Mouse (Mus musculus) heart, postnatal 0 days (tissue): ENCODE measurements around the gene Naip5. TPM values are rescaled to one million over a fixed set of nuclear protein-coding genes. Genes with fewer than 3 reads are reported as not detected.
"Not testable (repeated sequence)": the region's sequence is repeated elsewhere in the genome, so short reads cannot be mapped to it uniquely, and the experiment has no call there.

Experiments
- ATAC-seq: fragments of 200-750 bp; cut with Nextera tagmentation; 2 replicates; pipeline ENCODE4 v1.8.0; 2017; ENCODE audit warnings: low read depth, moderate number of reproducible peaks, moderate library complexity; ENCODE audit not compliant: insufficient read depth
- DNase-seq: peaks from one replicate; pipeline ENCODE4 v3.0.0-alpha.2; 2016; ENCODE audit warnings: low spot score
- H3K27ac ChIP-seq: fragments of 300-500 bp; sonication (generic); 2 replicates; pipeline ENCODE4 v1.5.1; 2014; ENCODE audit warnings: low read depth, mild to moderate bottlenecking
- H3K27me3 ChIP-seq: fragments of 300-500 bp; sonication (generic); 2 replicates; pipeline ENCODE4 v1.6.1; 2014; ENCODE audit warnings: low read length, mixed read lengths; ENCODE audit not compliant: control insufficient read depth, insufficient read depth
- H3K36me3 ChIP-seq: fragments of 300-500 bp; sonication (generic); replicated peaks from 2 replicates; pipeline ENCODE4 v1.6.1; 2014; ENCODE audit warnings: low read length, mixed read lengths; ENCODE audit not compliant: control insufficient read depth, insufficient read depth
- H3K4me1 ChIP-seq: fragments of 300-500 bp; sonication (generic); 2 replicates; pipeline ENCODE4 v1.6.1; 2014; ENCODE audit warnings: antibody characterized with exemption; ENCODE audit not compliant: control insufficient read depth, insufficient read depth
- H3K4me2 ChIP-seq: fragments of 300-500 bp; sonication (generic); 2 replicates; pipeline ENCODE4 v1.6.1; 2014; ENCODE audit warnings: low read depth, mild to moderate bottlenecking, low read length, moderate library complexity
- H3K4me3 ChIP-seq: fragments of 300-500 bp; sonication (generic); 2 replicates; pipeline ENCODE4 v1.5.1; 2014; ENCODE audit warnings: low read depth, low read length
- H3K9ac ChIP-seq: fragments of 300-500 bp; sonication (generic); replicated peaks from 2 replicates; pipeline ENCODE4 v1.6.1; 2014; ENCODE audit warnings: low read depth, low read length, mixed read lengths
- H3K9me3 ChIP-seq: fragments of 300-500 bp; sonication (generic); replicated peaks from 2 replicates; pipeline ENCODE4 v1.6.1; 2016; ENCODE audit warnings: low read length; ENCODE audit not compliant: control insufficient read depth
- CTCF ChIP-seq: IDR thresholded peaks from 2 replicates; pipeline ENCODE4 v1.5.1; 2016; ENCODE audit warnings: antibody characterized with exemption, control low read depth, low read depth
- EP300 ChIP-seq: IDR thresholded peaks from 2 replicates; pipeline ENCODE4 v1.6.1; 2016; ENCODE audit warnings: antibody characterized with exemption, low read depth
- WGBS: fragments of 180-500 bp; shearing (Covaris S2); extraction: QIAGEN DNeasy Blood & Tissue Kit; methylation state at CpG from one replicate; pipeline ENCODE4 v1.1.7; 2014; 5-methylcytosine and 5-hydroxymethylcytosine counted together
- polyA plus RNA-seq: library from polyadenylated mRNA; unstranded; fragments of >200 nt; fragmentation: Nextera tagmentation; extraction: Ambion mirVana; gene quantifications from 2 replicates; pipeline ENCODE4 v1.2.1, GENCODE M21; 2015
- total RNA-seq: library from RNA; depleted of rRNA; stranded (reverse); fragments of >200 nt; gene quantifications from 2 replicates; pipeline ENCODE4 v1.2.3, GENCODE M21; 2014; ENCODE audit warnings: low replicate concordance; rRNA removed

The Naip5 gene
- total and polyA plus RNA-seq, 2 experiments from 2014 or later = 0.14 TPM; not detected in 1

GRCm38 (mm10) chr13:100195421-100195820 lies 50.7 kb downstream of the Naip5 start:
- Histone ChIP-seq H3K9me3 (no peaks in the 10 kb centered on the region), H3K4me1 (no peaks in the 10 kb centered on the region), H3K27ac (no peak overlapping the region), H3K9ac (no peak overlapping the region), H3K36me3 (no peaks in the 10 kb centered on the region), H3K27me3 (no peaks in the 10 kb centered on the region), H3K4me3 (no peak overlapping the region), H3K4me2 (no peak overlapping the region)
- DNase-seq = no peak
- no peak for ATAC-seq
- WGBS = 54% methylated on average over 3 of the region's 3 CpGs
- TF ChIP-seq EP300 (no peak), CTCF (no peak)

- H3K36me3 ChIP-seq, H3K4me3 ChIP-seq, DNase-seq, ATAC-seq, H3K9ac ChIP-seq, H3K9me3 ChIP-seq, H3K27me3 ChIP-seq, H3K27ac ChIP-seq, H3K4me2 ChIP-seq, H3K4me1 ChIP-seq: not testable (repeated sequence)
These were observed 63.0 kb downstream of the Naip5 start for GRCm38 (mm10) chr13:100183111-100183510.

GRCm38 (mm10) chr13:100174360-100174759 lies 71.8 kb downstream of the Naip5 start:
- DNase-seq, H3K9ac ChIP-seq, H3K27me3 ChIP-seq, H3K4me2 ChIP-seq, H3K4me3 ChIP-seq, H3K4me1 ChIP-seq, ATAC-seq, H3K27ac ChIP-seq, H3K36me3 ChIP-seq, H3K9me3 ChIP-seq: not testable (repeated sequence)
- WGBS = 70% methylated on average over 3 of the region's 5 CpGs

- 57% methylated on average over 2 of the region's 2 CpGs for WGBS
- H3K36me3 ChIP-seq, H3K4me2 ChIP-seq, H3K4me1 ChIP-seq, H3K4me3 ChIP-seq, DNase-seq, H3K27ac ChIP-seq, H3K27me3 ChIP-seq, ATAC-seq, H3K9me3 ChIP-seq, H3K9ac ChIP-seq: not testable (repeated sequence)
These were observed 79.7 kb downstream of the Naip5 start for GRCm38 (mm10) chr13:100166378-100166777.

GRCm38 (mm10) chr13:100162467-100162866 lies 83.7 kb downstream of the Naip5 start:
- H3K9ac ChIP-seq, ATAC-seq, H3K27ac ChIP-seq, H3K27me3 ChIP-seq, H3K4me3 ChIP-seq, H3K4me2 ChIP-seq, H3K9me3 ChIP-seq, DNase-seq, H3K36me3 ChIP-seq, H3K4me1 ChIP-seq: not testable (repeated sequence)

Other genes starting within 250 kb of the Naip5 start
- 30.1 and 32.4 TPM in 2 replicates for gene Mccc2, start 230.7 kb downstream of the Naip5 start, total RNA-seq
- 30.1 and 31.2 TPM in 2 replicates for gene Mccc2, start 230.7 kb downstream of the Naip5 start, polyA plus RNA-seq
- gene Bdp1, start 142.3 kb downstream of the Naip5 start, total RNA-seq = 8.5 and 9.5 TPM in 2 replicates
- 13.2 and 16.0 TPM in 2 replicates for gene Bdp1, start 142.3 kb downstream of the Naip5 start, polyA plus RNA-seq
- 7.4 and 30.1 TPM in 2 replicates for gene Serf1, start 138.3 kb downstream of the Naip5 start, total RNA-seq
- 83.4 and 89.6 TPM in 2 replicates for gene Serf1, start 138.3 kb downstream of the Naip5 start, polyA plus RNA-seq
- gene Smn1, start 121.5 kb downstream of the Naip5 start, total RNA-seq = 9.1 and 28.2 TPM in 2 replicates
- gene Smn1, start 121.5 kb downstream of the Naip5 start, polyA plus RNA-seq = 16.5 and 17.5 TPM in 2 replicates
- 0.69 and 0.81 TPM in 2 replicates for gene Naip2, start 44.2 kb downstream of the Naip5 start, total RNA-seq
- 0.12 and 0.14 TPM in 2 replicates for gene Naip2, start 44.2 kb downstream of the Naip5 start, polyA plus RNA-seq
- gene Naip6, start 71.4 kb upstream of the Naip5 start, total RNA-seq = 0.08 TPM in 1 of 2 replicates, not detected in the other
- gene Naip6, start 71.4 kb upstream of the Naip5 start, polyA plus RNA-seq = 0.03 and 0.12 TPM in 2 replicates
- gene Naip1, start 206.5 kb upstream of the Naip5 start, total RNA-seq = not detected in 2 replicates
- gene Naip1, start 206.5 kb upstream of the Naip5 start, polyA plus RNA-seq = not detected in 2 replicates
- 10.2 and 15.1 TPM in 2 replicates for gene Gtf2h2, start 246.3 kb upstream of the Naip5 start, total RNA-seq
- 32.5 and 36.2 TPM in 2 replicates for gene Gtf2h2, start 246.3 kb upstream of the Naip5 start, polyA plus RNA-seq